Mouse (Mus musculus) neural tube, embryonic 10.5 days (tissue): ENCODE results near the gene Slc6a9.

ENCODE experiments used
- DNase-seq: peaks from one replicate; pipeline ENCODE4 v3.0.0-alpha.2; 2017; ENCODE audit warnings: low spot score; ENCODE audit errors: extremely low spot score

The Slc6a9 gene

DNA sequence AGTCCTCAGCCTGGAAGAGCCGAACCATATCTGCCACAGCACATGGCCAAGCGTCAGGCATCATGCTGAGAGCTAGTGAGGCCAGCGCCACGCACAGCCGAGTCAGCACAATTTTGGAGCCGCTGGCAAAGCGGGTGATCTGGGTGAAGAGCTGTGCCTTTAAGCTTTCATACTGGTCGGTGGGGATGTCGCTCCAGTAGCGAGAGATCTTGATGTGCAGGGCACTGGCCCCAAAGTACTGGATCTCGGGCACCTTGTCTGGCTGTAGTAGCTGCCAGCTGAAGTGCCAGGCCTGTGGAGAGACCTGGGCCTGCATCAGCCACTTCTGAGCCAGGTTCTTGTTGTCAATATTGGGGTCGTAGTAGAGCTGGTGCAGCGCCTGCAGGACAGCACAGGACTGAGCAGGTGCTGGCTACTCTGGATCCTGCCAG, 77.8 kb downstream of the Slc6a9 start:
- DNase-seq = no peak

GRCm38 (mm10) chr4:117912685-117913273, 78.5 kb downstream of the Slc6a9 start:
- no peak for DNase-seq

DNA sequence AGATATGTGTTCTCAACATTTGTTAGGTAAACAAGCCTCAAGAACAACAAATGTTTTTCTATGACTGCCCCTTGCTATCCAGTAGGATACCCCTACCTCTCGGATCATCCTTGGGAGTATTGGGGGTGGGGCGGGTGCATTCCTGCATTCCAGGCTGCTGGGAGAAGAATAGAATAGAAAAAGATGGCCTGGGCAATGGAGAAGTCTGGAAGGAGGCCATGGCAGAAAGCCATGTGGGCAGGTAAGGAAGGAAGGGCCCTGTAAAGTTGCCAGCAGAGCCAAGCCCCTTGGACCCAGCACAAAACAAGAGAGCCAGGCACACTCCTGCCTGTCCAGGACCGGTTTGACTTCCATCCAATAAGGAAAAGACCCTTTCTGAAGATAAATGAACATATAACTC, 79.1 kb downstream of the Slc6a9 start:
- no peak for DNase-seq

GRCm38 (mm10) chr4:117914031-117914430, 79.7 kb downstream of the Slc6a9 start:
- no peak for DNase-seq

GRCm38 (mm10) chr4:117914591-117915442, 80.5 kb downstream of the Slc6a9 start, which contains the start of gene Ipo13:
TSS of gene Ipo13 (minus strand) at chr4:117914999.
- DNase-seq = peak; percentile 98

GRCm38 (mm10) chr4:117915489-117916105, 81.3 kb downstream of the Slc6a9 start:
- DNase-seq = peak; percentile 31

DNA sequence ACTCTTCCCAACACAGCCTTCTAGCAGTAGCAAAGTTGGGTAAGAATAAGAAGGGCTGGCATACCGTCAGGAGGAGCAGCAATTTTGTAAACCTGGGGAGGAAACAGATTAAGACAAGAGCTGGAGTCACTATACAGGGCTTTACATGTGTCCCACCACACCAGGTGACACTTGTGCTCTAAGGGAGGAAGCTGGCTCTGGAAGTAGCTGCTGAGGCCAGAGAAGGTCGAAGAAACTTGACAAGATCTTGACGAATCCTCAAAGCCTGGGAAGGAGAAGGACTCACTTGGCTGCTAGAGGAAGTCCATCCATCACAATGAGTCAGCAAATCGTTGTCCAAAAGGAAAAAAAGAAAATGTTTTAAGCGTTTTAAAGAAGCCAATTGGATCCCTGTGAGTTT, 82.1 kb downstream of the Slc6a9 start:
- DNase-seq = no peak

GRCm38 (mm10) chr4:117917402-117917801, 83.1 kb downstream of the Slc6a9 start:
- DNase-seq = no peak

GRCm38 (mm10) chr4:117917847-117918246, 83.5 kb downstream of the Slc6a9 start:
- no peak for DNase-seq

GRCm38 (mm10) chr4:117918261-117918660, 84.0 kb downstream of the Slc6a9 start:
- no peak for DNase-seq

GRCm38 (mm10) chr4:117918762-117919161, 84.5 kb downstream of the Slc6a9 start:
- no peak for DNase-seq

GRCm38 (mm10) chr4:117921358-117921757, 87.1 kb downstream of the Slc6a9 start:
- DNase-seq = no peak

GRCm38 (mm10) chr4:117923450-117923849, 89.1 kb downstream of the Slc6a9 start:
- DNase-seq = no peak
